Mouse (Mus musculus) 416B (cell line): ENCODE measurements at regions not wholly inside any gene's neighbourhood (a gene's known extent, or its start where the extent isn't known, plus 50 kb on each side); places are given as distances from the start of the nearest gene placed in this dataset.

Experiments used
- DNase-seq: peaks from one replicate; pipeline ENCODE4 v3.0.0; 2011; ENCODE audit warnings: low read depth

GRCm38 (mm10) chr8:127662776-127663499 is 599.2 kb downstream of the Pard3 start:
- no peak for DNase-seq

GRCm38 (mm10) chr8:127666606-127667005 is 602.9 kb downstream of the Pard3 start:
- no peak for DNase-seq

GRCm38 (mm10) chr8:127668991-127669390 is 605.3 kb downstream of the Pard3 start:
- no peak for DNase-seq

GRCm38 (mm10) chr8:127674063-127674462 is 610.4 kb downstream of the Pard3 start:
- no peak for DNase-seq

GRCm38 (mm10) chr8:127675377-127675776 is 611.7 kb downstream of the Pard3 start:
- DNase-seq, result no peak

GRCm38 (mm10) chr8:127680205-127680604 is 616.5 kb downstream of the Pard3 start:
- no peak for DNase-seq

GRCm38 (mm10) chr8:127684213-127684612 is 620.5 kb downstream of the Pard3 start:
- DNase-seq, result no peak

GRCm38 (mm10) chr8:127690792-127691191 is 627.1 kb downstream of the Pard3 start:
- no peak for DNase-seq

GRCm38 (mm10) chr8:127698404-127698803 is 634.7 kb downstream of the Pard3 start:
- no peak for DNase-seq

GRCm38 (mm10) chr8:127704406-127704805 is 640.7 kb downstream of the Pard3 start:
- DNase-seq, result no peak

- no peak for DNase-seq
These were observed 642.5 kb downstream of the Pard3 start for GRCm38 (mm10) chr8:127706051-127706835.

- DNase-seq, result peak; percentile 28
These were observed 645.7 kb downstream of the Pard3 start for GRCm38 (mm10) chr8:127709439-127709838.

GRCm38 (mm10) chr8:127715097-127715496 is 643.3 kb upstream of the Nrp1 start:
- peak; percentile 14 for DNase-seq

- no peak for DNase-seq
These were observed 640.4 kb upstream of the Nrp1 start for GRCm38 (mm10) chr8:127717969-127718368.

- no peak for DNase-seq
These were observed 638.5 kb upstream of the Nrp1 start for GRCm38 (mm10) chr8:127719881-127720280.

GRCm38 (mm10) chr8:127720593-127721290 is 637.7 kb upstream of the Nrp1 start:
- DNase-seq, result no peak

GRCm38 (mm10) chr8:127721624-127722023 is 636.8 kb upstream of the Nrp1 start:
- DNase-seq, result no peak

GRCm38 (mm10) chr8:127734059-127734458 is 624.3 kb upstream of the Nrp1 start:
- no peak for DNase-seq

GRCm38 (mm10) chr8:127742236-127742635 is 616.2 kb upstream of the Nrp1 start:
- no peak for DNase-seq

GRCm38 (mm10) chr8:127745221-127745620 is 613.2 kb upstream of the Nrp1 start:
- no peak for DNase-seq

- DNase-seq, result peak; percentile 20
These were observed 611.9 kb upstream of the Nrp1 start for GRCm38 (mm10) chr8:127746456-127746855.

GRCm38 (mm10) chr8:127752871-127753270 is 605.5 kb upstream of the Nrp1 start:
- no peak for DNase-seq
